Mouse (Mus musculus) stomach, embryonic 14.5 days (tissue): ENCODE measurements at regions not wholly inside any gene's neighbourhood (a gene's known extent, or its start where the extent isn't known, plus 50 kb on each side); places are given as distances from the start of the nearest gene placed in this dataset.

Experiments used
- ATAC-seq: fragments of 200-750 bp; cut with Nextera tagmentation; 2 replicates; pipeline ENCODE4 v1.8.0; 2017; ENCODE audit warnings: low read depth, moderate TSS enrichment; ENCODE audit not compliant: insufficient number of reproducible peaks, insufficient read depth, low FRiP score
- H3K27ac ChIP-seq: fragments of 300-500 bp; sonication (generic); 2 replicates; pipeline ENCODE4 v1.5.1; 2014; ENCODE audit warnings: mild to moderate bottlenecking, low read length, moderate library complexity, mixed read lengths
- H3K27me3 ChIP-seq: fragments of 300-500 bp; sonication (generic); 2 replicates; pipeline ENCODE4 v1.6.1; 2014; ENCODE audit warnings: low read length, control low read depth, mixed read lengths; ENCODE audit not compliant: control insufficient read depth, insufficient read depth
- H3K36me3 ChIP-seq: fragments of 300-500 bp; sonication (generic); 2 replicates; pipeline ENCODE4 v1.6.1; 2014; ENCODE audit warnings: mild to moderate bottlenecking, control low read depth, low read length, moderate library complexity, mixed read lengths; ENCODE audit not compliant: control insufficient read depth, insufficient read depth
- H3K4me1 ChIP-seq: fragments of 300-500 bp; sonication (generic); 2 replicates; pipeline ENCODE4 v1.6.1; 2014; ENCODE audit warnings: low read length, control low read depth, mixed read lengths; ENCODE audit not compliant: control insufficient read depth, insufficient read depth
- H3K4me2 ChIP-seq: fragments of 300-500 bp; sonication (generic); replicated peaks from 2 replicates; pipeline ENCODE4 v1.6.1; 2014; ENCODE audit warnings: low read depth, low read length, control low read depth
- H3K4me3 ChIP-seq: fragments of 300-500 bp; sonication (generic); 2 replicates; pipeline ENCODE4 v1.5.1; 2014; ENCODE audit warnings: low read depth, low read length, control low read depth
- H3K9ac ChIP-seq: fragments of 300-500 bp; sonication (generic); replicated peaks from 2 replicates; pipeline ENCODE4 v1.6.1; 2014; ENCODE audit warnings: low read depth, mild to moderate bottlenecking, control low read depth, low read length, moderate library complexity, mixed read lengths
- H3K9me3 ChIP-seq: fragments of 300-500 bp; sonication (generic); 2 replicates; pipeline ENCODE4 v1.6.1; 2016; ENCODE audit warnings: low read depth, low read length, control low read depth; ENCODE audit not compliant: control insufficient read depth
- WGBS: fragments of 180-500 bp; shearing (Covaris S2); extraction: QIAGEN DNeasy Blood & Tissue Kit; methylation state at CpG from one replicate; pipeline ENCODE4 v1.1.7; 2014; 5-methylcytosine and 5-hydroxymethylcytosine counted together

DNA sequence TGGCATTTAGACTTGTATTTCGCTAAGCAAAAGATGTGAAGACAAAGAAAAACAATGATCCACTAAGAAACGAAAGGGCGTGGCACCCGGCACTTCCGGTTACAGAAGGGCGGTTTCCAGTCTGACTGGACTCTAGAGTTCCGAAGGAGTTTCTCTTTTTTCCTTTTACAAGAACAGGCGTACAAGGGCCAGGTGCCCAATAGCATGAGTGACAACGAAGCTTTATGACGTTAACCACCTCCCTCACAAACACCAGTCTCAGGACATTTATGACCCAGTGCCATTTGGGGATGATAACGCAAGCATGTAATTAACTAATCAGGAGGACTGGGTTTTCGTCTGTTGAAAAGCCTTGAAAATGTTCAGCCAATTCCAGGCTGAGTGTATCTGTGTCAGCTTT lies 347.9 kb upstream of the Prickle1 start:
- no peaks in the 10 kb centered on the region for H3K36me3 ChIP-seq
- H3K4me1 ChIP-seq: no peaks in the 10 kb centered on the region
- no peak overlapping the region for H3K9ac ChIP-seq
- H3K27ac ChIP-seq: no peak overlapping the region
- ATAC-seq: no peak
- H3K27me3 ChIP-seq: no peaks in the 10 kb centered on the region
- 78% methylated on average over 12 of the region's 12 CpGs for whole genome bisulfite sequencing
- no peak overlapping the region for H3K4me3 ChIP-seq
- no peak overlapping the region for H3K4me2 ChIP-seq
- no peaks in the 10 kb centered on the region for H3K9me3 ChIP-seq

DNA sequence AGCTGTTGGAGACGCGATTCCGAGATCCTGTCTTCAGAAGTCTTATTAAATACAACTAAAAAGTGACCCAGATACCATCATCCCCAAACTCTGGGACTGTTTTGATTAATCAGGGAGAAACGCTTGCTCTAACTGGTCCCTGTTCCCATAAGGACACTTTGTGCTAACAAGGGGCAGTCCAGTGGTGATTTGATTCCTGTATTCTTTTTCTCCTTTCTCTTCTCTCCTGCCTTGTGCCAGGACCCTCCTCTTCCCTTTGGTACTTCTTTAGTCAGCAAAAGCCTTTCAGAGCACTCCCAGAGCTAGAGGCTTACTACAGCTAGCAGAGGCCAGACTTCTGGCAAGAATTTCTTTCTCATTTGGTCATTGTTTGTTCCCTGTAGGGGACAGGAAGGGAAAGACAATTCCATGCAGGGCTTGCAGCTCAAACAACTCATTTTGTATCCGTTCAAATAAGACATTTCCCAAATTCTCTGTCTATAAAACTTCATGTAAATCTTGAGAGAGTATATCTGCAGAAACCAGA lies 337.3 kb upstream of the Prickle1 start:
- no peak overlapping the region for H3K4me2 ChIP-seq
- no peaks in the 10 kb centered on the region for H3K27me3 ChIP-seq
- H3K9me3 ChIP-seq: no peaks in the 10 kb centered on the region
- H3K9ac ChIP-seq: no peak overlapping the region
- WGBS: 31% methylated on average over 5 of the region's 5 CpGs
- no peak for ATAC-seq
- peaks cover 3% of the 10 kb centered on the region; the same call in 1 of the 2 replicates for H3K4me1 ChIP-seq
- peak overlapping the region; percentile 11; the same call in 1 of the 2 replicates for H3K27ac ChIP-seq
- no peak overlapping the region for H3K4me3 ChIP-seq
- H3K36me3 ChIP-seq: no peaks in the 10 kb centered on the region

DNA sequence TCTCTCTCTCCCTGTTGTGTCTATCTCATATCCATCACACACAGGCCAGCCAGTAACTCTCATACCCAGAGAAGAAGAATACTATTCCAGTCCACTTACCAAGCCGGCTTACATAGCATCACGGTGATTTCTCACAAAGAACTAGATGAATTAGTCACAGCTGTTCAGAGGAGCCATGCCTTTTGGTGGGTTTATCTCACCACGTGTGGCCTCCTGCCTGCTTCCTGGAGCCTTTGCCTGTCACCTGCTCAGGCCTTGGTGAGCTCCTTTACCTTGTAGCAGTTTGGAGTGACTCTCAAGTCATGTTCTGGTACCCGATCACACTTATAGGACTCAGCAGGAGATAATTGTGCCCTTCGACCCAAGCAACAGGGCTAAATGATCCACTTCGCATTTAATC lies 331.2 kb upstream of the Prickle1 start:
- Histone ChIP-seq H3K4me2 (no peak overlapping the region), H3K9ac (no peak overlapping the region), H3K27me3 (no peaks in the 10 kb centered on the region), H3K36me3 (no peaks in the 10 kb centered on the region), H3K27ac (no peak overlapping the region), H3K9me3 (no peaks in the 10 kb centered on the region), H3K4me3 (no peak overlapping the region), H3K4me1 (peaks cover 2% of the 10 kb centered on the region; the same call in 1 of the 2 replicates)
- ATAC-seq: no peak
- 57% methylated on average over 6 of the region's 6 CpGs for WGBS

DNA sequence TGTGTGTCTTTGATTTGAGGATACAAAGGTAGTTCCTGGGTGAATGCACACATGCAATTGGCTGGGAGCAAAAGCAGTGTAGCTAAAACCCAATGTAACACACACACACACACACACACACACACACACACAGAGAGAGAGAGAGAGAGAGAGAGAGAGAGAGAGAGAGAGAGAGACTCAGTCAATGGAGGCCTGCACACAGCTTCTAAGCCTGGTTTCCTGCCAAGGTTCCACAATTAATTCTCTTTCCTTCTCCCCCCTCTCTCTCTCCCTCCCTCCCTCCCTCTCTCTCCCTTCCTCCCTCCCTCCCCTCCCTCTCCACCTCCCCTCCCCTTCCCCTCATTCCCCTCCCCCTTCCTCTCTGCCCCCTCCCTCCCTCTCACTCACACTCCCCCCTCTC lies 330.6 kb upstream of the Prickle1 start:
- H3K36me3 ChIP-seq: no peaks in the 10 kb centered on the region
- H3K4me2 ChIP-seq: no peak overlapping the region
- H3K27ac ChIP-seq: no peak overlapping the region
- ATAC-seq: no peak
- H3K4me3 ChIP-seq: no peak overlapping the region
- H3K9me3 ChIP-seq: no peaks in the 10 kb centered on the region
- H3K4me1 ChIP-seq: peaks cover 7% of the 10 kb centered on the region; the same call in 1 of the 2 replicates
- H3K27me3 ChIP-seq: no peaks in the 10 kb centered on the region
- H3K9ac ChIP-seq: no peak overlapping the region

DNA sequence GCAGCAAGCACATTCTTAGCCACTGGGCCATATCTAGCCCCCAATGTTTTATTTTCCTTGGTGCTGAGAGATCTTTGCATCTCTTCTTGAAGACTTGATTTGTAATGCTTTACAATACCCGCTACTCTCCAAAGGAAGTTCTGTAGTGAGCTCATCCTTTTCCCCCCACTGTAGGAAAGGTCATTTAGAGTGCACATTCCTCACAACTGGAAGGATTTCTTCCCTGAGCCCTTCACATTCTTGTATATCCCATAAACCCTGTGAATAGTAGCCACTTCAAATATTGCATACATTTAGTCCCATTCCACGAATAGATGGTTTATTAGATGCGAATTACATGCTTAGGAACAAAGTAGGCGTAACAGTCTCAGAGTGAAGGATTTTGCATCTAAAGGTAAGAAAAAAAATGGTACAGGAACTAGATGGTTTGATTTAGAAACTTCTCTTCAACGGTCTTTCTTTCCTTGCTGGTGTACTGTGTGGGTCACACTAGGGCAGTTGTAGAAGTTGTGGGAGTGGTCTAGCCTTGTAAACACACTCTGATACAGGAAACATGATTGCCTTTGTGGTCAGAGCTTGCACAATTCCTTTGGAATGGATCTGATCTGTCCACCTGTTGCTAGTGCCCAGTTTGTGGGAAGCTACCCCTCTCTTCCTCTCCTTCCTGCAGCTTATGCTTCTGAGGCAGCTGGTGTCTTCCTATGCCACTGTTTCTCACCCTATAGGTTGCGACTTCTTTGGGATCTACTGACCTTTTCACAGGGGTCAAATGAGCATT lies 326.0 kb upstream of the Prickle1 start:
- no peak for ATAC-seq
- H3K9me3 ChIP-seq: no peaks in the 10 kb centered on the region
- H3K36me3 ChIP-seq: no peaks in the 10 kb centered on the region
- H3K9ac ChIP-seq: no peak overlapping the region
- H3K4me3 ChIP-seq: no peak overlapping the region
- 42% methylated on average over 6 of the region's 6 CpGs for whole genome bisulfite sequencing
- peaks cover 7% of the 10 kb centered on the region; the same call in 1 of the 2 replicates for H3K4me1 ChIP-seq
- H3K27me3 ChIP-seq: no peaks in the 10 kb centered on the region
- no peak overlapping the region; the same call in 1 of the 2 replicates for H3K27ac ChIP-seq
- no peak overlapping the region for H3K4me2 ChIP-seq

DNA sequence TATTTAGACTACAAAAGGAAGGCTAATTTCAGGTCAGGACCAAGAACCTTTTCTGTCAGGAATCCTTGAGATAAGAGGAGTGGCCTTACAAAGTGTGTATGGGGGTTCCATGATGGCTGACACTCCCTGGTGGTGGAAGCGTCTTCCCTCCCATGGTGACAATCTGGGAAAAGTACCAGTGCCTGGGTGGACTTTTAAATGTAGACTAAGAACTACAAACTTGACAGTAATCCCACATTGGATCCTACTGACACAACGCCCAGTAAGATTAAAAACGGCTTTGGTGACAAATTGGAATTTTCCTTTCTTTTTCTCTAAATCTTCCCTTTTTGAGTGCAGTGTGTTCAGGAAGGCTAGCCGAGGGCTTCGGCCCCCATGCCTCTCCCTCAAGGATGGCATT lies 325.3 kb upstream of the Prickle1 start:
- 77% methylated on average over 5 of the region's 5 CpGs for WGBS
- Histone ChIP-seq H3K9me3 (no peaks in the 10 kb centered on the region), H3K27ac (no peak overlapping the region; the same call in 1 of the 2 replicates)

DNA sequence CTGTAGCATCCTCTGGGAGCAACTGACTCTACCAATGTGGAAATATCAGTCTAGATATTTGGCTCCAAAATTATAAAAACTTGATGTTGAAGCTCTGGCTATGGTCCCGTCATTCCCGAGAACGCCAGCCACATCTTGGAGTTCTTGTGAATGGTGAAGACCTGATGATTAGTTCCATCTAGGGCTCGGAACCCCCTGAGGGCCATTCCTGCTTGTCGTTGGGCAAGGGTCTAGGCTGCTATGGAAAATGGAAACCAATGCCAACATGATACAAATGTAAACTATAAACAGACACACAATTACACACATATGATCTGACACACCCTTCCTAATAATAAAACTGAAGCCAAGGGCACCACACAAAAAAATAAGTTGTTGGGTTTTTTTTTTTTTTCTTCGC lies 323.9 kb upstream of the Prickle1 start:
- no peak overlapping the region for H3K27ac ChIP-seq
- H3K4me2 ChIP-seq: no peak overlapping the region
- H3K4me1 ChIP-seq: peaks cover 7% of the 10 kb centered on the region; the same call in 1 of the 2 replicates
- no peak overlapping the region for H3K4me3 ChIP-seq
- ATAC-seq: no peak
- H3K9ac ChIP-seq: no peak overlapping the region
- H3K27me3 ChIP-seq: no peaks in the 10 kb centered on the region
- WGBS: 93% methylated on average over 6 of the region's 6 CpGs
- no peaks in the 10 kb centered on the region for H3K9me3 ChIP-seq
- no peaks in the 10 kb centered on the region for H3K36me3 ChIP-seq

More for the DNA sequence above, 325.3 kb upstream of the Prickle1 start:
- Histone ChIP-seq H3K4me1 (peaks cover 7% of the 10 kb centered on the region; the same call in 1 of the 2 replicates), H3K36me3 (no peaks in the 10 kb centered on the region), H3K27me3 (no peaks in the 10 kb centered on the region), H3K4me2 (no peak overlapping the region), H3K9ac (no peak overlapping the region), H3K4me3 (no peak overlapping the region)
- ATAC-seq: no peak

DNA sequence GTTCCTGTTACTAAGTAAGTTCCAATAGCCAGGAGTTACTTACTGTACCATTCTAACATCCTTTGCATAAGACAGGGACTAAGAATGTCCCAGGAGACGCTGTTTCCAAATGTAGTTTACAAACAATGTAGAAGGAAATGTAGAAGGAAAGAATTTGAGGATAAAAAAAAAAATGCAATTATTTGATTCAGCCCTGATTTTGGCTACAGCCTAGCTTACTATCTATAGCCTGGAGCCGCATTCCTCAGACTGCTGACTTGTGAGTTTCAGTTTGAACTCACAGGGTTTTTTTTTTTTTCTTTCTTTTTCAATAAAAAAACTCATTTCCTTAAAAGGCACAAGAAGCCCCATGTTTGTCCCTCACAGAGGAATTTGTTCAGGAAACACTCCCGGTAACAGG lies 321.2 kb upstream of the Prickle1 start:
- no peaks in the 10 kb centered on the region for H3K9me3 ChIP-seq
- no peak for ATAC-seq
- H3K36me3 ChIP-seq: no peaks in the 10 kb centered on the region
- H3K9ac ChIP-seq: no peak overlapping the region
- H3K27ac ChIP-seq: no peak overlapping the region
- H3K27me3 ChIP-seq: no peaks in the 10 kb centered on the region
- no peak overlapping the region; the same call in 1 of the 2 replicates for H3K4me2 ChIP-seq
- H3K4me3 ChIP-seq: no peak overlapping the region
- WGBS: 27% methylated on average over 3 of the region's 3 CpGs
- peaks cover 6% of the 10 kb centered on the region; the same call in 1 of the 2 replicates for H3K4me1 ChIP-seq
